Mouse (Mus musculus): Measurements from ENCODE around the gene Rxra. TPM values are rescaled to one million over a fixed set of nuclear protein-coding genes. Genes with fewer than 3 reads are reported as not detected.

Gene Rxra
- total and polyA plus RNA-seq, 2 experiments from 2014 or later: 2.1 to 19.3 TPM

GRCm38 (mm10) chr2:27679621-27680025, 3.4 kb downstream of the Rxra start:
- Histone ChIP-seq H3K27ac (ENCODE audit: low read depth, low read length) (no peak overlapping the region), H3K4me1 (ENCODE audit: insufficient read depth) (peaks cover 7% of the 10 kb centered on the region; the same call in 1 of the 2 replicates), H3K9me3 (ENCODE audit: low read length) (no peaks in the 10 kb centered on the region), H3K9ac (no peak overlapping the region), H3K27me3 (ENCODE audit: insufficient read depth, low read length) (no peaks in the 10 kb centered on the region), H3K36me3 (ENCODE audit: insufficient read depth) (no peaks in the 10 kb centered on the region), H3K4me3 (ENCODE audit: low read depth, low read length) (no peak overlapping the region), H3K4me2 (ENCODE audit: low read depth) (no peak overlapping the region)
- 13% methylated on average over 3 of the region's 3 CpGs for WGBS
- no peak for DNase-seq
- no peak for TF ChIP-seq CTCF (IDR thresholded peaks at IDR 0.05; ENCODE audit: low read depth)
- no peak for ATAC-seq

DNA sequence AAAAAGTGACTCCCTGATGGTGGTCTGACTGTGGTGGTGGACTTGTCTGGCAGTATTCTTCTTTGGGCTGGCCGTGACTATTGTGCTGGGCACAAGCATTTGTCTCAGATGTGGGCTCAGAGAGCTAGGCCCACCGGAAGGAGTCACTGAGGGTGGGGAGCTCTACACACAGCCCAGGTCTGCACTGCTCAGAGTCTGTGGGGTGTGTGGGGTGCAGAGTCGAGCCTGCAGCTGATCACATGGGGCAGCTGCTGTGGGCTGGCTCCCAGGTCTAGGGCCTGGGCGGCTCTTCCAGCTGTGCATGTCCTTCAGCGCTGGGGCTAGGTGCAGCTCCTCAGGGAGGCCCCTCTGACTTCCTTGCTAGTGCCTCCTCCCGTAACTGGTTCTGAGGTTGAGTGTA, 3.8 kb downstream of the Rxra start:
- no peak for TF ChIP-seq CTCF (IDR thresholded peaks at IDR 0.05; ENCODE audit: low read depth)
- 76% methylated on average over 6 of the region's 6 CpGs for WGBS
- no peak overlapping the region for H3K4me2 ChIP-seq (ENCODE audit: low read depth)
- H3K4me1 ChIP-seq (ENCODE audit: insufficient read depth): peaks cover 7% of the 10 kb centered on the region; the same call in 1 of the 2 replicates
- H3K4me3 ChIP-seq (ENCODE audit: low read depth, low read length): no peak overlapping the region
- DNase-seq: no peak
- H3K9ac ChIP-seq: no peak overlapping the region
- no peaks in the 10 kb centered on the region for H3K9me3 ChIP-seq (ENCODE audit: low read length)
- H3K36me3 ChIP-seq (ENCODE audit: insufficient read depth): no peaks in the 10 kb centered on the region
- no peak for ATAC-seq
- no peaks in the 10 kb centered on the region for H3K27me3 ChIP-seq (ENCODE audit: insufficient read depth, low read length)
- no peak overlapping the region for H3K27ac ChIP-seq (ENCODE audit: low read depth, low read length)

DNA sequence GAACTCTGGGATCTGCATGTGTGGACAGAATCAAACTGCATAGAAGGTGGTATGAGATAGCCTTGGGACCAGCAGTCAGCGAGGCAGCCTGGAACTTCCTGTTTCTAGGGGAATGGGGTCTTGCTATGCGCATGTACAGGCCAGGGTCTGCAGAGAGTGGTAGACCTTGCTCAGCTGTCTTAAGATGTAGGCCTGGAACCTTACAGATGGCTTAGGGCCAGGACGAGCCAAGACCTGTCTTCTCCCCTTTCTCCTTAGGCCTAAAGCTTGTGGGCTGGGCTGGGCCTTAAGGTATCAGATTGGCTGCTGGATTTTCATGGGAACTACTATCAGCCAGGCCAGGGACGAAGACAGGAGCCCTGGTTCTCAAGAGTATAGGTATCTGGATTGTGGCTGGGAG, 4.4 kb downstream of the Rxra start:
- Histone ChIP-seq H3K4me1 (ENCODE audit: insufficient read depth) (peaks cover 7% of the 10 kb centered on the region; the same call in 1 of the 2 replicates), H3K27ac (ENCODE audit: low read depth, low read length) (no peak overlapping the region), H3K9ac (no peak overlapping the region), H3K36me3 (ENCODE audit: insufficient read depth) (no peaks in the 10 kb centered on the region), H3K4me3 (ENCODE audit: low read depth, low read length) (no peak overlapping the region), H3K27me3 (ENCODE audit: insufficient read depth, low read length) (no peaks in the 10 kb centered on the region), H3K4me2 (ENCODE audit: low read depth) (no peak overlapping the region), H3K9me3 (ENCODE audit: low read length) (no peaks in the 10 kb centered on the region)
- TF ChIP-seq CTCF (IDR thresholded peaks at IDR 0.05; ENCODE audit: low read depth): no peak
- DNase-seq (no peak), ATAC-seq (no peak)
- WGBS: 92% methylated on average over 4 of the region's 4 CpGs

DNA sequence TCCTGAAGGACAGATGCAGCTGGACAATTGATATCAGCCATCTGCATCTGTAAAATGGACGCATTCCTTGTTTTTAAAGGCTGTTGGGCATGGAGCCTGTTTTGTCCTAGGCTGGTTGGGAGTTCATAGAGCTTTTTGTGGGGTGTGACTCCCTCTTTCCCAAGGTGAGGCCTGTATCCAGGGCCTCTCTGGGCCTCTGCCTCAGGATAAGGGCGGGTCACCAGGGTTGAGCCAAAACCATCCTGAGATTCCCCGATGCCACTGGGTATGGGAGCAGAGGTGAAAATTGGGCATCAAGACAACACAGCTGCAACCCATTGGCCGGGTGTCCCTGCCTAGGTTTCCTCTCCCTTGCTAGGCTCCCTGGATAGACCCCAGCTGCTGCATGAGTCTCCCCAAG, 5.2 kb downstream of the Rxra start:
- Histone ChIP-seq H3K9me3 (ENCODE audit: low read length) (no peaks in the 10 kb centered on the region), H3K36me3 (ENCODE audit: insufficient read depth) (no peaks in the 10 kb centered on the region), H3K9ac (no peak overlapping the region), H3K4me2 (ENCODE audit: low read depth) (no peak overlapping the region), H3K27ac (ENCODE audit: low read depth, low read length) (no peak overlapping the region), H3K4me1 (ENCODE audit: insufficient read depth) (peaks cover 7% of the 10 kb centered on the region; the same call in 1 of the 2 replicates), H3K27me3 (ENCODE audit: insufficient read depth, low read length) (no peaks in the 10 kb centered on the region), H3K4me3 (ENCODE audit: low read depth, low read length) (no peak overlapping the region)
- 79% methylated on average over 4 of the region's 4 CpGs for WGBS
- ATAC-seq (no peak), DNase-seq (no peak)
- no peak for TF ChIP-seq CTCF (IDR thresholded peaks at IDR 0.05; ENCODE audit: low read depth)

GRCm38 (mm10) chr2:27682096-27682495, 5.9 kb downstream of the Rxra start:
- ATAC-seq: no peak
- no peak for DNase-seq
- WGBS: 58% methylated on average over 5 of the region's 5 CpGs
- H3K27me3 ChIP-seq (ENCODE audit: insufficient read depth, low read length): no peaks in the 10 kb centered on the region
- H3K4me1 ChIP-seq (ENCODE audit: insufficient read depth): peaks cover 7% of the 10 kb centered on the region; the same call in 1 of the 2 replicates
- TF ChIP-seq CTCF (IDR thresholded peaks at IDR 0.05; ENCODE audit: low read depth): no peak
- no peak overlapping the region for H3K4me2 ChIP-seq (ENCODE audit: low read depth)
- H3K36me3 ChIP-seq (ENCODE audit: insufficient read depth): no peaks in the 10 kb centered on the region
- H3K27ac ChIP-seq (ENCODE audit: low read depth, low read length): no peak overlapping the region
- no peak overlapping the region for H3K9ac ChIP-seq
- no peaks in the 10 kb centered on the region for H3K9me3 ChIP-seq (ENCODE audit: low read length)
- no peak overlapping the region for H3K4me3 ChIP-seq (ENCODE audit: low read depth, low read length)

DNA sequence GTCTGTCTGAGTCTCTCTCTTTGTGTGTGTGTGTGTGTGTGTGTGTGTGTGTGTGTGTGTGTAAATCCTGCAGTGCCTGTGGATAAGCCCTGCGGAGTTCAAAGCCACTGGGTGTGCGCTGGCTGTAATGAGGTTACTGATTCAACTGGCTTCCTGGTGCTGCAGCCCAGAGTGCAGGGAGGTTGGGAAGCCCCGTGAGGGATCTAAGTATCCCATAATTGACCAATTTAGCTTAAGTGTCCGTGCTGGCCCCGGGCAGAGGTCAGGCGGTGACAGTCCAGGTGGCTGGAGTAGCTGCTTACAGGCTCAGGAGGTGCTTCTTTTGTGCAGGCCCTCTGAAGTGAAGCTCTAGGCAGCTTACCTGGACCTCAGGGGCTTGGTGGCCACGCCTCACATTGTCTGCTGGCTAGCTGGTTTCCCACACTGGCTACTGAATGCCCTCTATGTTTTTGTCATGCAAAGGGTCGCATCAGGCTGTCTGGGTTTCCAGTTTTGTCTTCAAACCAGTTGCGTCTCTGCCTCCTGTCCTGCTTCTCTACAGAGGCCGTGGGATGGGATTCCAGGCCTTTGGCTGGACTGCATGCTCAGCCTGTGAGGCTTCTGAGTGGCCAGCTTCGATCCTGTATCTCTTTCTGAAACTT, 7.9 kb downstream of the Rxra start:
- Histone ChIP-seq H3K4me3 (ENCODE audit: low read depth, low read length) (no peak overlapping the region), H3K27ac (ENCODE audit: low read depth, low read length) (no peak overlapping the region), H3K4me1 (ENCODE audit: insufficient read depth) (no peaks in the 10 kb centered on the region), H3K27me3 (ENCODE audit: insufficient read depth, low read length) (no peaks in the 10 kb centered on the region), H3K9me3 (ENCODE audit: low read length) (no peaks in the 10 kb centered on the region), H3K9ac (no peak overlapping the region), H3K36me3 (ENCODE audit: insufficient read depth) (no peaks in the 10 kb centered on the region), H3K4me2 (ENCODE audit: low read depth) (no peak overlapping the region)
- 36% methylated on average over 11 of the region's 11 CpGs for WGBS
- no peak for DNase-seq
- no peak for ATAC-seq
- no peak for TF ChIP-seq CTCF (IDR thresholded peaks at IDR 0.05; ENCODE audit: low read depth)

- TF ChIP-seq CTCF (IDR thresholded peaks at IDR 0.05; ENCODE audit: low read depth): no peak
Measured at GRCm38 (mm10) chr2:27685917-27686316, 9.7 kb downstream of the Rxra start.

More at GRCm38 (mm10) chr2:27685917-27686316, 9.7 kb downstream of the Rxra start:
- Histone ChIP-seq H3K9me3 (ENCODE audit: low read length) (no peaks in the 10 kb centered on the region), H3K4me3 (ENCODE audit: low read depth, low read length) (no peak overlapping the region), H3K4me1 (ENCODE audit: insufficient read depth) (no peaks in the 10 kb centered on the region), H3K27me3 (ENCODE audit: insufficient read depth, low read length) (no peaks in the 10 kb centered on the region), H3K4me2 (ENCODE audit: low read depth) (no peak overlapping the region), H3K27ac (ENCODE audit: low read depth, low read length) (no peak overlapping the region), H3K36me3 (ENCODE audit: insufficient read depth) (no peaks in the 10 kb centered on the region), H3K9ac (no peak overlapping the region)
- 94% methylated on average over 4 of the region's 4 CpGs for WGBS
- no peak for ATAC-seq
- no peak for DNase-seq

Data from forebrain, postnatal 0 days (tissue).